Comparison of ENCODE assay signal across 20 mouse cellular contexts in genomic region chr4:111901473-111901872, GRCm38 (mm10). TPM values are rescaled to one million over a fixed set of nuclear protein-coding genes. Genes with fewer than 3 reads are reported as not detected.
"Had no signal": no experiment of that assay in that cellular context is flagged by ENCODE, and none has a peak within 500 bp of the region (broad histone marks: within the 10 kb centered on the region; RNA-seq: fewer than 3 reads in every experiment).

No protein-coding gene starts in this region.

- ATAC-seq: liver, postnatal 0 days; lung, postnatal 0 days had no signal

- H3K36me3 ChIP-seq: limb, embryonic 12.5 days; limb, embryonic 15.5 days had no signal

- H3K4me1 ChIP-seq: limb, embryonic 12.5 days; limb, embryonic 15.5 days had no signal

- H3K9me3 ChIP-seq: limb, embryonic 12.5 days; limb, embryonic 15.5 days had no signal

- H3K4me3 ChIP-seq: limb, embryonic 12.5 days; limb, embryonic 15.5 days had no signal

- H3K4me2 ChIP-seq: limb, embryonic 12.5 days; limb, embryonic 15.5 days; liver, embryonic 11.5 days; lung, embryonic 14.5 days; midbrain, embryonic 11.5 days had no signal

- H3K9ac ChIP-seq: limb, embryonic 12.5 days; limb, embryonic 15.5 days; liver, embryonic 14.5 days; liver, postnatal 0 days; lung, embryonic 14.5 days had no signal

- H3K27me3 ChIP-seq: limb, embryonic 12.5 days; limb, embryonic 15.5 days had no signal

- DNase-seq: kidney, adult 2 months; kidney, postnatal 25 days; left cerebral cortex, postnatal 4 days; liver, postnatal 0 days; lung, embryonic 14.5 days; lung, postnatal 4 days; midbrain, embryonic 14.5 days; thymus, postnatal 36 days had no signal

- H3K27ac ChIP-seq: kidney, postnatal 0 days; limb, embryonic 12.5 days; limb, embryonic 15.5 days; liver, embryonic 14.5 days had no signal

RNA-seq across cellular contexts. Expression of gene Slc5a9, which starts 1.2 kb away (rescaled TPM):
- polyA plus RNA-seq: liver, embryonic 11.5 days; liver, postnatal 0 days; lung, embryonic 14.5 days; midbrain, embryonic 14.5 days; midbrain, postnatal 0 days; neural tube, embryonic 11.5 days; neural tube, embryonic 14.5 days had no signal

RNA-seq across cellular contexts. Expression of gene Skint8, which starts 17.7 kb away (rescaled TPM):
- polyA plus RNA-seq: intestine, embryonic 14.5 days; kidney, adult 2 months; kidney, embryonic 14.5 days; kidney, postnatal 0 days; limb, embryonic 12.5 days; liver, embryonic 11.5 days; liver, embryonic 14.5 days; liver, postnatal 0 days; lung, embryonic 14.5 days; lung, postnatal 0 days; midbrain, embryonic 11.5 days; midbrain, embryonic 14.5 days; midbrain, postnatal 0 days; neural tube, embryonic 11.5 days; neural tube, embryonic 14.5 days had no signal
